Mouse (Mus musculus) erythroblast, embryonic 14.5 days (primary cell): ENCODE measurements around the gene Chka. TPM values are rescaled to one million over a fixed set of nuclear protein-coding genes. Genes with fewer than 3 reads are reported as not detected.

Source experiments
- H3K27me3 ChIP-seq: 2 replicates; pipeline ENCODE4 v1.6.1; 2012; ENCODE audit warnings: inconsistent platforms; ENCODE audit not compliant: control insufficient read depth
- H3K36me3 ChIP-seq: 2 replicates; pipeline ENCODE4 v1.6.1; 2012; ENCODE audit warnings: mild to moderate bottlenecking, inconsistent platforms; ENCODE audit not compliant: control insufficient read depth
- H3K4me1 ChIP-seq: 2 replicates; pipeline ENCODE4 v1.6.1; 2012; ENCODE audit warnings: inconsistent platforms; ENCODE audit not compliant: control insufficient read depth
- H3K4me3 ChIP-seq: replicated peaks from 2 replicates; pipeline ENCODE3; 2012; ENCODE audit warnings: moderate library complexity, mild to moderate bottlenecking, inconsistent platforms
- H3K9me3 ChIP-seq: 2 replicates; pipeline ENCODE4 v1.6.1; 2012; ENCODE audit warnings: low read length, inconsistent platforms, mixed read lengths; ENCODE audit not compliant: control insufficient read depth
- GATA1 ChIP-seq: IDR thresholded peaks from 2 replicates; pipeline ENCODE4 v1.6.1; 2012; ENCODE audit warnings: low read length, inconsistent platforms, mixed read lengths
- TAL1 ChIP-seq: IDR thresholded peaks from 3 replicates; pipeline ENCODE4 v1.6.1; 2012; ENCODE audit warnings: low read length, inconsistent platforms, mixed read lengths
- polyA plus RNA-seq: library from polyadenylated mRNA; stranded (reverse); fragments of >175 nt; gene quantifications from 2 replicates; pipeline ENCODE4 v1.2.3, GENCODE M21; 2012

Chka gene
- polyA plus RNA-seq, 1 experiment: 0.70 TPM

GRCm38 (mm10) chr19:3895171-3895631, 43.6 kb downstream of the Chka start:
- H3K4me3 ChIP-seq: no peak overlapping the region
- H3K9me3 ChIP-seq: no peaks in the 10 kb centered on the region
- no peak for TF ChIP-seq GATA1
- no peak for TF ChIP-seq TAL1
- peaks cover 74% of the 10 kb centered on the region for H3K36me3 ChIP-seq
- no peaks in the 10 kb centered on the region for H3K27me3 ChIP-seq
- no peaks in the 10 kb centered on the region for H3K4me1 ChIP-seq

DNA sequence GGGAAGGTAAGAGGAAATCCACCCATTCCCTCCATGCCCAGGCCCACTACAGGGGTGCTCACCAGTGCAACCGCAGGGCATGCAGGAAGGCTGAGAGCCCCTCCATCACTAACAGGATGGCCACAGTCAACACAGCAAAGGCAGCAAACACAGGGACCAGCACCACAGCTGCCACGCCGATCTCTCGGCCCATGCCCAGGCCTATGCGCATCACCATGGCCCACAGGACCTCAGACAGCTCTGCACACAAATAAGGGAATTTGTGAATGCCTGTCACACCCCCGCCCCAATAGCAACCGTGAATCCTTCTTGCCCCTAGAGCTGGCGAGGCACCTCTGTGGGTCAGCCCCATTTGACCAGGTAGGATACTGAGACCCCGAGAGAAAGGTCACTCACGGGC, 44.6 kb downstream of the Chka start:
- Histone ChIP-seq H3K27me3 (no peaks in the 10 kb centered on the region), H3K36me3 (peaks cover 67% of the 10 kb centered on the region), H3K4me3 (no peak overlapping the region), H3K9me3 (no peaks in the 10 kb centered on the region), H3K4me1 (no peaks in the 10 kb centered on the region)
- TF ChIP-seq GATA1 (no peak), TAL1 (no peak)

DNA sequence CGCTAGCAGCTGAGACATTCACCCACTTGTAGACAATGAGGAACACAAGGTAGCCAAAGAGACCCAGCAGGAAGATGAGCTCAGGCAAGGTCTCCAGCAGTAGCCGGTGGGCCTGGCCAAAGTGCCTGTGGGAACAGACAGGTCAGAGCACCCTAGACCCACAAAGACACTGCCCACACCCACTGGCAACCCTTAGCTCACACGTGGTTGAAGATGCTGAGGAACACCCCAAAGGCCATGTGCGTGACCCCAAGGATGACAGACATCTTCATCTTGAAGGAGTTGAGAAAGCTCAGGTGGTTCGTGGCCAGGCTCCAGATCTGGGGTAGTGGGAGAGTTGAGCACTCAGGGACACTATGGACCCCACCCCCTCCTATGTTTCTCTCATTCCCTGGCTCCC, 46.0 kb downstream of the Chka start:
- Histone ChIP-seq H3K9me3 (no peaks in the 10 kb centered on the region), H3K36me3 (peaks cover 65% of the 10 kb centered on the region), H3K27me3 (no peaks in the 10 kb centered on the region), H3K4me3 (no peak overlapping the region), H3K4me1 (no peaks in the 10 kb centered on the region)
- TF ChIP-seq GATA1 (no peak), TAL1 (no peak)

- Histone ChIP-seq H3K36me3 (peaks cover 61% of the 10 kb centered on the region), H3K9me3 (no peaks in the 10 kb centered on the region), H3K4me3 (no peak overlapping the region), H3K4me1 (no peaks in the 10 kb centered on the region), H3K27me3 (no peaks in the 10 kb centered on the region)
- TF ChIP-seq TAL1 (no peak), GATA1 (no peak)
These were observed 47.4 kb downstream of the Chka start for GRCm38 (mm10) chr19:3898952-3899351.

GRCm38 (mm10) chr19:3899618-3900017, 48.0 kb downstream of the Chka start:
- Histone ChIP-seq H3K9me3 (no peaks in the 10 kb centered on the region), H3K4me3 (no peak overlapping the region), H3K27me3 (no peaks in the 10 kb centered on the region), H3K4me1 (no peaks in the 10 kb centered on the region), H3K36me3 (peaks cover 54% of the 10 kb centered on the region)
- no peak for TF ChIP-seq TAL1

DNA sequence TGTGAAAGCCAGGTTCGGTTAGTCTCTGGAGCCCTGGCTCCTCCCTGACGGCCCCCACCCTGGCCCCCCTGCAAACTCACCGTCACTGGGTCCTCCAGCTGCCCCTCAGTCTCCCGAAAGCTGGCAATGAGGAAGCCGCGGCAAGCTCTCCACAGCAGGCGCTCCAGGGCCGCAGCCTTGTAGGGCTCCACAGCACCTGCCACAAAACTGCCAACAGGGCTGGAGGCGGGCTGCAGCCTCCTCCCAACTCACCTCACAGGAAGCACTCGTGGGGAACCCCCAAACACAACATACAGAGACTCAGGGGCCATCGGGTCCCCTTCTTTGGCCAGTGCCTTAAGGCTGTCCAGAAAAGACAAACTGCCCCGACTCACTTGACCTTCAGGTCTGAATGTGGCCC, 51.4 kb downstream of the Chka start:
- TF ChIP-seq GATA1 (no peak), TAL1 (no peak)
- Histone ChIP-seq H3K36me3 (peaks cover 33% of the 10 kb centered on the region), H3K4me1 (peaks cover 30% of the 10 kb centered on the region), H3K4me3 (no peak overlapping the region), H3K27me3 (no peaks in the 10 kb centered on the region), H3K9me3 (no peaks in the 10 kb centered on the region)

GRCm38 (mm10) chr19:3903648-3904362, 52.2 kb downstream of the Chka start:
- Histone ChIP-seq H3K4me1 (peaks cover 31% of the 10 kb centered on the region), H3K9me3 (no peaks in the 10 kb centered on the region), H3K4me3 (no peak overlapping the region), H3K36me3 (peaks cover 36% of the 10 kb centered on the region), H3K27me3 (no peaks in the 10 kb centered on the region)
- TF ChIP-seq TAL1: no peak
- no peak for TF ChIP-seq GATA1

GRCm38 (mm10) chr19:3904363-3904675, 52.7 kb downstream of the Chka start:
- Histone ChIP-seq H3K4me3 (no peak overlapping the region), H3K36me3 (peaks cover 39% of the 10 kb centered on the region), H3K9me3 (no peaks in the 10 kb centered on the region), H3K27me3 (no peaks in the 10 kb centered on the region), H3K4me1 (peaks cover 31% of the 10 kb centered on the region)
- TF ChIP-seq GATA1 (no peak), TAL1 (no peak)

DNA sequence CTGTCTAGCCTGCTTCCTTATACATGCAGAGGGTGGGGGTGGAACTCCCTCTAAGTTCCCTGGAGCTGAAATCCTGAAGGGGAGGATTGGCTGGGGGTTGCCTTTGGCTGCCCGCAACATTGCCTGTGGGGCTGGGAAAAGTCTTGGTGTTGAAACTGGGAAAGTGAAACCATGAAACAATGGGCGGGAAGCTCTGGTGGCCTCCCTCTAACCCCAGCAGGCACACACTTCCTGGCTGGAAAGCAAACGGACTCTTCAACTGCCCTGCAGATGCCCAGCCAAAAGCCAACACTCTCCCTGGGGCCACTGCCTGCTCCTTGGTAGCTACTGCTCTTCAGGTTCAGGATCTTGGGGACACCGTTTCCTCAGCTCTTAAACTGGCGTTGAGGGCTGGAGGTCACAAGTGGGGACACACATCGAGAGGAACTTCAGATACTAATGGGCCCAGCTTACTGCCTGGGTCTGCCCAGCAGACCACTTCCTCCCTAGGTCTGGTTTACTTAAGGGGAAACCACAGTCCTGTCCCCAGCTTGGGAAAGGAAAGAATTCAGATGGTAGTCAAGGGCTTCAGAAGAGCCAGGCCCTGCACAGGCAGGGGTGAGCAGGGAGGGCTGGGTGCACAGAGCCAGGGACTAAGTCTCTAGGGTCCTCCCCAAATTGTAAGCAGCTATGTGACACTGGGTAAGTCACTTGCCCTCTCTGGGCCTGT, 53.8 kb downstream of the Chka start:
- TF ChIP-seq GATA1 (no peak), TAL1 (no peak)
- peak overlapping the region; percentile 70 for H3K4me3 ChIP-seq
- H3K36me3 ChIP-seq: peaks cover 50% of the 10 kb centered on the region
- no peaks in the 10 kb centered on the region for H3K27me3 ChIP-seq
- H3K4me1 ChIP-seq: peaks cover 31% of the 10 kb centered on the region
- H3K9me3 ChIP-seq: no peaks in the 10 kb centered on the region
